Mouse (Mus musculus) adrenal gland, adult 8-10 months (tissue): ENCODE measurements around the gene Trabd2b. TPM values are rescaled to one million over a fixed set of nuclear protein-coding genes. Genes with fewer than 3 reads are reported as not detected.

Experiments
- DNase-seq: peaks from one replicate; pipeline ENCODE4 v3.0.0; 2022
- total RNA-seq, 4 experiments: library from RNA; stranded (reverse); gene quantifications; 2 replicates each; pipeline ENCODE4 v1.2.4; 2022

The Trabd2b gene
- total RNA-seq, 4 experiments from 2014 or later: 1.3 to 3.6 (median 1.8) TPM

DNA sequence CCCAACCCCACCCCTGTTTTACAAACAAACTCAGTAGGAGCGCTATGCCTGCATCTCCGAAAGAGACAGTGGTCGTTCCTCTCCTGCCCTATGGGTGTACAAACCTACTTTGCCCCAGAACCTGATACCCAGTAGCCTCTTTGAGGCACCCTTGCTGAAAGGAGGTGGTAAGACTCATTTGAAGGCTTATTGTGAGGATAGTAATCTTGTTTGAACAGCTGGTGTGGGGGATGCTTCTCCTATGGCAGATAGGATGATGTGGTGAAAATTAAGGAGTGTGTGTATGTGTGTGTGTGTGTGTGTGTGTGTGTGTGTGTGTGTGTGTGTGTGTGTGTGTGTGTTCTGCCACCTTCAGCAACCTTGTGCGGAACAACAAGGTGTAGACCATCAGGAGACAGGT lies 202.8 kb downstream of the Trabd2b start:
- DNase-seq: no peak

DNA sequence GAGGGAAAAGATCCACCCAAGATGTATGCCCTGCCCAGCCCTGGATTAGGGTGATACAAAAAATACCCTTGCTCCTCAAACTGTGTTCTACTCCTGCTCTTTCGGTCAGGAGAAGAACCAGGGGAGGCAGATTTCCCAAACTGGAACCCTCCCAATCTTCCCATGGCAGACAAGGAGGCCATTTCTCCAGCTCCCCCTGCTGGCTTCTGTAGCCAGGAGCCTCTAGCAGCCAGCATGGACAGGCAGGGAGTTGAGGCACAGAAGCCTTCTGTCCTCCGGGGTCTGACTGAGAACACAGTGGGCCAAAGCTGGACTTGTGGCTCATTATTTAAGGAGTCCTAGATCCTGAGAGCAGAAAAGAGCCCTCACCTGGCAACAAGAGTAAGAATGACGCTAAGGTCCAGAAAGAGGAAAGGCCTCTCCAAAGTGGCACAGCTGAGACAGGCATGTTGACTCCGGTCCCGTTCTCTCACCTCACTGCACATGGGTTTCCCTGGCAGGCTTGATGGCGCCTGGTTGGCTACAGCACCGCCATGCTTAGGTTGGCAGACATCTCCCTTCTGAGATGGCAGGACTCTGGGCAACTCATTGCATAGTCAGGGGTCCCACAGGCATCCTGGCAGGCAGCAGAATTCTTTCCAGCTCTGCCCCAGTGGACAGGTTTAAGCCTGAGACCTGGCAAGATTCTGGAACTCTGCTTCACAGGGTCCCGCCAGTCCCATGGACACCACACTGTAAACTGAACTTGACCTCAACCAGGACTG lies 204.8 kb downstream of the Trabd2b start:
- DNase-seq: no peak

- DNase-seq: no peak
These were observed 205.5 kb downstream of the Trabd2b start for GRCm38 (mm10) chr4:114612032-114612431.

GRCm38 (mm10) chr4:114612827-114613226 lies 206.3 kb downstream of the Trabd2b start:
- no peak for DNase-seq

GRCm38 (mm10) chr4:114614086-114614485 lies 207.6 kb downstream of the Trabd2b start:
- peak; percentile 64 for DNase-seq

GRCm38 (mm10) chr4:114615765-114616164 lies 209.2 kb downstream of the Trabd2b start:
- no peak for DNase-seq

DNA sequence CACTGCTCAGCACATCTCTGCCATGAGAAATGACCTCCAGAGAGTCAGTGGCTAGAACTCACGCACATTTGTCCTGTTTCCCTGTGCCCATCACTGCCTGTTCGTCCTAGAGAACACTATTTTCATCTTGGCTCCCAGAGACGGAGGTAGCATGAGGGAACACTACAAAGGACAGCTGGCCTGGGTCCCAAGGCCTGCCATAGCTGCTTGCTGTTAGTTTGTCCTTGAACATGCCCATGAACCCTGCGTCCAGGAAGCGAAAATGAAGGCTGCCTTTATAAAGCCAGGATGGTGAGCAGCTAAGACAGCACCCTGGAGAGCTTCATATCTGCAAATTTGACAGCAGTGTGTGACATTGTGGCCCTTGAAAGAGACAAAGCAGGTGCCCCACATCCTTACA lies 216.4 kb downstream of the Trabd2b start:
- peak; percentile 73 for DNase-seq

- no peak for DNase-seq
These were observed 217.8 kb downstream of the Trabd2b start for GRCm38 (mm10) chr4:114624114-114624910.

GRCm38 (mm10) chr4:114625357-114625756 lies 218.8 kb downstream of the Trabd2b start:
- no peak for DNase-seq

DNA sequence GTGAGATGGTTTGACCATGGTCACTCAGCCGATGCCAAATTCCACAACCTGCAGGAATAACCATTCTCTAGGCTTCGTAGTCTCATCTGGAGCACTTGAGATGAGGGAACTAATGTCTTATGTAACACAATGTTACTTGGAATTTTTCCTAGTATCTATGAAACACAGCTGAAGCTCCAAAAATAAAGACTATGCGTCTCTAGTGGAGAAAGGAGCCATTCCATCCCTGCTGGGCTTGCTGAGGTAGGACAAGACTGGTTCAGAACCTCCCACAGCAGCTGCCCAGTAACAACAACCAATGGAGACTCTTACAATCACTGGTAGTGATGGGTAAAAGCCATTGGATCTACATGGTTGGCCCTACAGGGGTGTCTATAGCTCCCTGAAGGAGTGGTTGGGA lies 219.4 kb downstream of the Trabd2b start:
- no peak for DNase-seq

DNA sequence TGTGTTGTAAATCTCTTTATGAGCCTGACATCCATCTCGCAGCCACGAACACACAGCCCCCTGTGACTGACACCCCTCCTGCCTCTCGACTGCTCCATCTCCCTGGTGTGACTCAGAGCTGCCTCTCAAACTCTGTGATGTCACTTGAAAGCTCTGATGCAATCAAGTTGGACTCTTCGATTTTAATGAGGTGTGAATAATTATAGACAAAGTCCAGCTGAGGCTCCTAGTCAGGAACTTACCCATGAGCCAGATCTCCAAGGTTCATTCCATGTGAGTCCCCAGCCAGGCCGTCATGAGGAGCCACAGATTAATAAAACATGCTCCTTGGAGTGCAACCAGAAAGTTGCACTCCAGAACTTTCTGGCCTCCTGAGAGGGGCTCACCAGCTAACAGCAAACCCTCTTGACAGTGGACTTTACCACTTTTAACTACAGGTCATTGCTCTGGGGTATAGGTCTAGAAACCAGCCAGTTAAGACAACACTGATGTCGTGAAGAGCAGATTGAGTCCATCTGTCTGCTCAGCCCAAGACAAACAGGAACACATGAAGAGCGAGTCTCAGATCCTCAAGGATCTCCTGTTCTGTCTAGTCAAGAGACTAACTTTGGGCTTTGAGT lies 221.3 kb downstream of the Trabd2b start:
- no peak for DNase-seq

GRCm38 (mm10) chr4:114635889-114636288 lies 229.4 kb downstream of the Trabd2b start:
- DNase-seq: no peak

DNA sequence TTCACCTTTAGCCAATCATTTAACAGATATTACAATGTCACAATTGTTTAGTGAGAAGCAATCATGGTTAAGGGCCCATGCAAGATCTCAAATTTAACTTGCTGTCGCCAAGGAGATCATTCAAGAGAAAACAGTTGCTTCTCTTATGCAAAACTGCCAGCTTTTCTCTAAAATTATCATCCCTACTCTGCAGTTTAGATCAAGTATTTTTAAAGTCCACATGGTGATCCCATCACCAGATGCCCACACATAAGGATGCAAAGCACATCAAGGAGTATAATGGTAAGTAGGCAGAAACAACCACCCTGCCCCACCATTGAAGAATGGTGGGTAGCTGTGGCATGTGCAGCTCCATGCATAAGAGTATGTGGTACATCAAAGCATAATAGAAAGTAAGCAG lies 229.8 kb downstream of the Trabd2b start:
- DNase-seq: no peak

DNA sequence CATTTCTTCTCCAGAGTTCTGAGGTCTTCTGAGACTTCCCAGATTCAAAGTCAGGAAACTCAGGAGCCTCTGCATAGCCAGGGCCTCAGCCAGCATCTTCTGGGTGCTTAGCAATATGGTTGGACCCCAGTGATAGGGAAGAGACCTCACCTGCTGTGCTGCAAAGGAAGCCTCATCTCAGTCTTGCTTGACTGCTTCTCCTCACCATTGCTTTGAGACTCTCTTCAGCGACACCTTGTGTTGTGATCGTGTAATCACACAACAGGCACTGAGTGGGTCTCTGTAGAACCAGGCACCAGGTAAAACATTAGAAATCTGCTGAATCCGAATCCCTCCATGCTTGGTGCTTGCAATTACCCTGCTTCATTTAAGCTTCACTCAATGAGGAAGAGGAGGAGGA lies 230.6 kb downstream of the Trabd2b start:
- no peak for DNase-seq

DNA sequence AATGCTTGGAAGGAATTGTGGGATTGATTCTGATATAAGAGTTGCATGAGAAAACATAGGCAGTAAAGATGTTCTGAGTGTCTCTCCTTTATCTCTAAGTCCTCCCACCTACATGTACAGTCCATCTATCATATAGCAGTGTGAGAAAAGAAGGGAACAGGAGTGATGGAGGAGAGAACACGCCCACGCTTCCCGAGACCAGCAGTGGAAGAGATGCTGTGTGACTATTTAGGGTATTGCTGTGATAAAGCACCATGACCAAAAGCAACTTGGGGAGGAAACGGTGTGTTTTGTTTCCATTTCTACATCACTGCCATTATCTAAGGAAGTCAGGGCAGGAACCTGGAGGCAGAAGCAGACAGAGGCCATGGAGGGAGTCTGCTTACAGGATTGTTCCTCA lies 235.9 kb downstream of the Trabd2b start:
- no peak for DNase-seq

- DNase-seq: no peak
These were observed 237.2 kb downstream of the Trabd2b start for GRCm38 (mm10) chr4:114643679-114644208.

GRCm38 (mm10) chr4:114645341-114645740 lies 238.8 kb downstream of the Trabd2b start:
- DNase-seq: no peak

DNA sequence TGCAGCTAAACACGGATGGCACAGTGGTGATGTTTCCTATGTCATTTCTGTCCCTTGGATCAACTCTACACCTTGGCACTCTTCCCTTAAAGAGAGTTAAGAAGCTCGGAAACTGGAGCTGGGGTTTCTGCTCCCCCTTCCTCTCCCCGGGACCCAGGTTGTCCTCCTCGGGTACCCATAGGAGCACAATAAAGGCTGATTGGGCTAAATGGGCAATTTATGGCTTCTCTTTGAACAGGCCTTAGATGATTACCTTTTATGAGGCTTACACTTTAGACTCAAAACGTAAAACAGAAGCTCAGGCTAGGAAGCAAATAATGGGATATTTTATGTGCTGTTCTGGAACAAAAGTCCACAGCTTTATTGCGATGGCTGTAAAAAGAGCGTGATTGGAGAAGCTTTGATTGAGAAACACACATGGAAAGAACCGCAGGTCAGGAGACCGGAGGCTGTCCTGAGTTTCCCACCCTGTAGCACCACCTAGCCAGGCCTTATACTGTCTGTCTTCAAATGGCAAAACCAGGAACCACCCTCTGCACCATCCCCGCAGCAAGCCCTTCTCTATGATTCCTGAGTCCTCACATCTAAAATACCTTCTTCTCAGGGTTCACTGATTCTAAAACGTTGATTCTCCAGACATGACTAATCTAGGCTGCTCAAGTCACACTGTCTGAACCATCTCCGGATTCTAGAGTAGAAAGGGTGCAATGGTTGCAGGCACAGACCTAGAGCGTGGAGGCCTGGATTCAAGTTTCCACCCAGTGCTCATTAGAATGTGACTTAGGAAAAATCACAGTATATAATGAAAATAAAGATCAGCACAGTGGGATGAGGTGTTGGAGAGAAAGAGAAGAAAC lies 240.5 kb downstream of the Trabd2b start:
- DNase-seq: no peak

GRCm38 (mm10) chr4:114647689-114648088 lies 241.2 kb downstream of the Trabd2b start:
- no peak for DNase-seq

GRCm38 (mm10) chr4:114648532-114649074 lies 242.1 kb downstream of the Trabd2b start:
- DNase-seq: no peak

GRCm38 (mm10) chr4:114650551-114650950 lies 244.0 kb downstream of the Trabd2b start:
- DNase-seq: no peak

DNA sequence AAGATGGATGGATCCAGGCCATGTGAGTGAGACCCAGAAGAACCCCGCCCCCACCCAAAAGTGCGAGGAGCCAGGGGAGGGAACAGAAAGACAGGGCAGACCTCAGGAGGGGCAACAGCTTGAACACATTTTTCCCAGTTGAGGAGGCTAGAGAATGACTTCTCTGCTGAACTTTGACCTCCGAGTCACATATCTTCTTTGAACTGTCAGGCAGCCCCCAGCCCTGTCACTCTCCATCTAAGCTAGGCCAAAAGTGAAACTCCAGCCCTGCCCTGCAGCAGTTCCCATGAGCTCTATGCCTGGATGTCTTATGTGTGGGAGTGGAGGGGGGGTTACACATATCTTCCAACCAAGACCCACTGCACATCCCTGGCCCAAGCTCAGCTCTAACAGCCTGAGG lies 244.5 kb downstream of the Trabd2b start:
- DNase-seq: no peak
